Mouse (Mus musculus): ENCODE results near the gene D1Ertd622e. TPM values are rescaled to one million over a fixed set of nuclear protein-coding genes. Genes with fewer than 3 reads are reported as not detected.
A peak's percentile ranks its signal among the peaks of the same experiment; 100 is the strongest.

D1Ertd622e gene
- polyA plus RNA-seq, 1 experiment, result 13.7 TPM

DNA sequence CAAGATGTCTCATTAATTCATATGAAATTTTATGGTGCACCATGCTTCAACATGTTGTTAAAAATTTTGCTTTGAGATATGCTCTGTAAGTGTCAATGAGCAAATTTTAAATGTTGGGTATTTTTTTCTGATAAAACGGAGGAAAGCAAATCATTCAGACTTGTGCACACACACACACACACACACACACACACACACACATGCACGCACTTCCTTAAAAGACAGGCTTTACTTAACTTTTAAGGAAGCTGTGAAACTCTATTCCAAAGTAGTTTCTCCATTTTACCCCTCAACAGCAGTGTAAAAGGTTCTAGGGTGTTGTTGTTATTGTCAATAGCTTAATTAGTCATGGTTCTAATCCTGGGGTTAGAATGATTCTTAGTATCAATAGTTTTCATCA is 14.2 kb upstream of the D1Ertd622e start:
- H3K4me3 ChIP-seq (replicated peaks; ENCODE audit: extremely low read depth, low read depth, low read length), result no peak overlapping the region
- 50% methylated on average over 2 of the region's 2 CpGs for WGBS
- no peak for DNase-seq
- no peak for TF ChIP-seq CTCF (IDR thresholded peaks at IDR 0.05; ENCODE audit: insufficient read depth, low read length)
- TF ChIP-seq POLR2A (IDR thresholded peaks at IDR 0.05; ENCODE audit: borderline replicate concordance, extremely low read depth, low read depth, low read length), result no peak
- H3K4me1 ChIP-seq (ENCODE audit: control insufficient read depth, insufficient read depth, low read length), result peaks cover 3% of the 10 kb centered on the region; the same call in 1 of the 2 replicates

DNA sequence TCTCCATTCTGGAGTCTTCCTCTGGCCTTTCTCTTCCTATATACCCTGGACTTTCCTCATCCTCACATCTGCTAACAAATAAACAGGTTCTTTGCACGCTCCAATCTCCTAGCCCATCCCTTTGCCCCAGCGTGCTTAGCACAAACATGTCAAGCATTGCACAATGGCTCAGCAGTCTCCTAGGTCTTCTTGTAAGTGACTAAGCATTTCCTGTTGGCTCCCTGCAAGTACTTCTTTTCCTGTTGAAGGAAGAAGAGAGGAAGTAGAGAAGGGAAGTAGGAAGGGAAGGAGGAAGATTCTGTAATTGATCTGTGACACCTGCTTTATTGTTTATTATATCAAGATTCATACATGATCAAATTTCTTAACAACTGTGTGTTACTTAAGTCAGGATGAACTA is 11.0 kb upstream of the D1Ertd622e start:
- WGBS, result 13% methylated on average over 2 of the region's 2 CpGs
- no peak for DNase-seq
- TF ChIP-seq CTCF (IDR thresholded peaks at IDR 0.05; ENCODE audit: insufficient read depth, low read length) (no peak), POLR2A (IDR thresholded peaks at IDR 0.05; ENCODE audit: borderline replicate concordance, extremely low read depth, low read depth, low read length) (no peak)
- H3K4me1 ChIP-seq (ENCODE audit: control insufficient read depth, insufficient read depth, low read length), result peaks cover 3% of the 10 kb centered on the region; the same call in 1 of the 2 replicates
- H3K4me3 ChIP-seq (replicated peaks; ENCODE audit: extremely low read depth, low read depth, low read length), result no peak overlapping the region

DNA sequence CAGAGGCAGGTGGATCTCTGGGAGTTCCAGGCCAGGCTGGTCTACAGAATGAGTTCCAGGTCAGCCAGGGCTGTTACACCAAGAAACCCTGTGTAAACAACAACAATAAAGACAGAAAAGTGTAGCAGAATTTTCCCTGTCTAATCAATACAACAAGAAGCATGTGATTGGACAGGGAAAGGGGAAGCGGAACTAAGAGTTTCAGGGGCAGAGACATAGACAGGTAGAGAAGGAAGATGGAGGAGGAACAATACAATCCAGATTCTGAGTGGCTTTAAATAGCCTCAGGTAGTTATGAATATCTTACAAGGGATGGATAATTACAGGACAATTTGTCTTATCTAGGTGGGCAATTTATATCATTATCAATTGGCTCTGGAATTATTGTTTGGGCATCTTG is 5.4 kb upstream of the D1Ertd622e start:
- WGBS, result 92% methylated on average over 1 of the region's 1 CpGs
- TF ChIP-seq CTCF (IDR thresholded peaks at IDR 0.05; ENCODE audit: insufficient read depth, low read length), result no peak
- TF ChIP-seq POLR2A (IDR thresholded peaks at IDR 0.05; ENCODE audit: borderline replicate concordance, extremely low read depth, low read depth, low read length), result no peak
- DNase-seq, result no peak
- no peak overlapping the region for H3K4me3 ChIP-seq (replicated peaks; ENCODE audit: extremely low read depth, low read depth, low read length)
- peaks cover 2% of the 10 kb centered on the region; the same call in 1 of the 2 replicates for H3K4me1 ChIP-seq (ENCODE audit: control insufficient read depth, insufficient read depth, low read length)

DNA sequence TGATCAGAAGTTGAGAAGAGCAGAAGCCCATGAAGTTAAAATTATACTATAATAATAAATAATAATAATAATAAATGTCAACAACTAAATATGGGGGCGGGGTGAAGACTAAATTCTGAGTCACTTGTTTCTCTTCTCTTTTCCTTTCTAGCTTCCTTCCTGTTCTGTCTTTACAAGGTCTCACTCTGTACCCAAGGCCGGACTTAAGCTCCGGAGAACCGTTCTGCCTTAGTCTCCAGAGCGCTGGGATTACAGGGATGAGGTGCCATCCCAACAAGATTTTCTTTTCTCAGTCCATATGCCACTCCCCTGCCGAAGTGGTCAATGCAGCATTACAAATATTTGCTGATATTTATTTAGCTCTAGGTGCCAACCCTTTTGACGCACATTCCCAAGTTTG is 450 bp upstream of the D1Ertd622e start:
- DNase-seq, result no peak
- peaks cover 11% of the 10 kb centered on the region for H3K4me1 ChIP-seq (ENCODE audit: control insufficient read depth, insufficient read depth, low read length)
- TF ChIP-seq POLR2A (IDR thresholded peaks at IDR 0.05; ENCODE audit: borderline replicate concordance, extremely low read depth, low read depth, low read length) (no peak), CTCF (IDR thresholded peaks at IDR 0.05; ENCODE audit: insufficient read depth, low read length) (no peak)
- 8% methylated on average over 7 of the region's 7 CpGs for WGBS
- H3K4me3 ChIP-seq (replicated peaks; ENCODE audit: extremely low read depth, low read depth, low read length), result peak overlapping the region; percentile 97

DNA sequence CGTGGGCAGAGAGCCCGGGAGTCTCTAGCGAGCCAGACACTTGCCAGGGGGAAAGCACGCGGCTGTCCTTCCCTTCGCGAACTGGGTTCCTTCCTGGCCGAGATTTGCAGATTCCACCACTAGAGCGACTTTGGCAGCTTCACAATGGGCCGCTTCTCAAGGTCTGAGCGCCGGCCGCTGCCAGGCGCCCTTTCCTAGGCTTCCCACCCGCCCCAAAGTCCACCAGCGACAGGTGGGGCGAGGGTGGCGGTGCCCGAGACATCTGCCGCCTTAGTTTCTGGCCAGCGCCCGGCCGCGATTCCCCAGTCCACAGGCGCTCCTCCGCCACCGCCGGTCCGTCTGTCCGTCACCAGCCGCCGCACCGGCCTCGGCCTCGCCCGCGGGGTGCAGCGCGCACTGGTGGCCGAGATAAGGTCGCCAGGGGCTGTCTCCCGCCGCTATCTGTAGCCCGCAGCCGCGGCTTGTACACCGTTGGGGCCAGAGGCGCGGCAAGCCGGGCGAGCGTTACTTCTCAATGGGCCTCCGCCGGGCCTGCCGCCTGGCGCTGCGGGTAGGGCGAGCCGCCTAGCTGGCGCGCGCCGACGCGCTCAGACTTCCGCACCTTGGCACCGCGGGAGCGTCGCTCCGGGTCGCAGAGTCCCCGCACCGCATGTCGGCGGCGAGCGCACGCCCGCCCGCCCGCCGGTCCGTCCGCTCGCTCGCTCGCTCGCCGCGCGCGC is 1.0 kb downstream of the D1Ertd622e start:
- peaks cover 14% of the 10 kb centered on the region for H3K4me1 ChIP-seq (ENCODE audit: control insufficient read depth, insufficient read depth, low read length)
- H3K4me3 ChIP-seq (replicated peaks; ENCODE audit: extremely low read depth, low read depth, low read length), result peak overlapping the region; percentile 97
- peak; percentile 66 for DNase-seq
- TF ChIP-seq POLR2A (IDR thresholded peaks at IDR 0.05; ENCODE audit: borderline replicate concordance, extremely low read depth, low read depth, low read length) (no peak), CTCF (IDR thresholded peaks at IDR 0.05; ENCODE audit: insufficient read depth, low read length) (0 out of 2 replicates have a peak, but pooled peaks have one; percentile 18)
- under 1% methylated on average over 92 of the region's 93 CpGs for WGBS

DNA sequence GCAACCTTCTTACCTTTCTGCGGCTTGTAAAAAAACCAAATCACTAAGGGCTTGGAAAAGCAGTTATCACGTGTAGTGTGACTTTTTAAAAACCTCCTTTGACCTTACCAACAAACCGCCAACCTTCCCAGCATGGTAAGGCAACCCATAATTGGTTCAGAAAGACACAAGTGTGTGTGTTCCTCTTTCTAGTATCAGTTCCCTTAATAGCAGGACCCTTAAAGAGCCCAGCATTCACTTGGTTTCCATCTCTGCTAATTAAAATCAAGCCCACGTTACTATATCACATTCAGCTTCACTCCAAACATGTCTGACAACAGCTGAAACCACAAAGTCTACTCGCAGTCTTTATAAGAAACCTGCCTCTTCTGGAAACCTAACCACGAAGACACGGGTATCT is 2.5 kb downstream of the D1Ertd622e start:
- Histone ChIP-seq H3K4me1 (ENCODE audit: control insufficient read depth, insufficient read depth, low read length) (peaks cover 14% of the 10 kb centered on the region), H3K4me3 (replicated peaks; ENCODE audit: extremely low read depth, low read depth, low read length) (peak overlapping the region; percentile 5)
- DNase-seq, result no peak
- no peak for TF ChIP-seq POLR2A (IDR thresholded peaks at IDR 0.05; ENCODE audit: borderline replicate concordance, extremely low read depth, low read depth, low read length)
- 69% methylated on average over 7 of the region's 7 CpGs for WGBS

DNA sequence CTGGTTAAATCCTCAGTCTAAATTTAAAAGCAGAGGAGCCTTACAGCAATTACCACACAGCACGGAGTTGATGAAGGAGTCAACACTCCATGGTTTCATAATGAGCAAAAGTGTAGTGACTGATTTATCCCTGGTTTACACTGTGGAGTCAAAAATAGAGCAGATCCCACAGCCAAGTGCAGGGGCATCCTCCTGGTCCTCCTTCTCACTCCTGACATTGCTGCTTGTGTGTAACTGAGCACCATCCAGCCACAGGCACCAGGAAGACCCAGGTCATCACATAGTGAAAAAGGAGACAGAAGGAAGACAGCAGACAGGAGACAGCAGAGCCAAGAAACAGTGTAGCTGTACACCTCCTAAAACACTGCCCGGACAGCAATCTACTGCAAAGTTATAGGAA is 4.1 kb downstream of the D1Ertd622e start:
- peaks cover 14% of the 10 kb centered on the region for H3K4me1 ChIP-seq (ENCODE audit: control insufficient read depth, insufficient read depth, low read length)
- 56% methylated on average over 2 of the region's 2 CpGs for WGBS
- no peak overlapping the region for H3K4me3 ChIP-seq (replicated peaks; ENCODE audit: extremely low read depth, low read depth, low read length)
- TF ChIP-seq CTCF (IDR thresholded peaks at IDR 0.05; ENCODE audit: insufficient read depth, low read length) (no peak), POLR2A (IDR thresholded peaks at IDR 0.05; ENCODE audit: borderline replicate concordance, extremely low read depth, low read depth, low read length) (no peak)
- DNase-seq, result no peak

DNA sequence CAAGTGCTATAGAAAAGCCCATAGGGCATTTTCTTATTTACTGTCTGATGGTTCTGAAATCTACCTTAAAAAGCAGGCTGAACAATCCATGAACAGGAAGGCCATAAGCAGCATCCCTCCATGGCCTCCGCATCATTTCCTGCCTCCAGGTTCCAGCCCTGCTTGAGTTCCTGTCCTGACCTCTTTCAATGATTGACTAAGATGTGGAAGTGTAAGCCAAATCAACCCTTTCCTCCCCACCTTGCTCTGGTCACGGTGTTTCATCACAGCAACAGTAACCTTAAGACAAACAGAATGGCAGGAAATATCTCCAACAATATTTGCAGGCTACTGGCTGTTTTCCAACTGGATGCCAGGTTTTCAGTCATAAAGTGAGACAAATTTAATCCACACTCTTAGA is 4.7 kb downstream of the D1Ertd622e start:
- no peak for DNase-seq
- no peak for TF ChIP-seq POLR2A (IDR thresholded peaks at IDR 0.05; ENCODE audit: borderline replicate concordance, extremely low read depth, low read depth, low read length)
- TF ChIP-seq CTCF (IDR thresholded peaks at IDR 0.05; ENCODE audit: insufficient read depth, low read length), result no peak
- WGBS, result 27% methylated on average over 2 of the region's 2 CpGs
- no peak overlapping the region for H3K4me3 ChIP-seq (replicated peaks; ENCODE audit: extremely low read depth, low read depth, low read length)
- H3K4me1 ChIP-seq (ENCODE audit: control insufficient read depth, insufficient read depth, low read length), result peaks cover 12% of the 10 kb centered on the region

DNA sequence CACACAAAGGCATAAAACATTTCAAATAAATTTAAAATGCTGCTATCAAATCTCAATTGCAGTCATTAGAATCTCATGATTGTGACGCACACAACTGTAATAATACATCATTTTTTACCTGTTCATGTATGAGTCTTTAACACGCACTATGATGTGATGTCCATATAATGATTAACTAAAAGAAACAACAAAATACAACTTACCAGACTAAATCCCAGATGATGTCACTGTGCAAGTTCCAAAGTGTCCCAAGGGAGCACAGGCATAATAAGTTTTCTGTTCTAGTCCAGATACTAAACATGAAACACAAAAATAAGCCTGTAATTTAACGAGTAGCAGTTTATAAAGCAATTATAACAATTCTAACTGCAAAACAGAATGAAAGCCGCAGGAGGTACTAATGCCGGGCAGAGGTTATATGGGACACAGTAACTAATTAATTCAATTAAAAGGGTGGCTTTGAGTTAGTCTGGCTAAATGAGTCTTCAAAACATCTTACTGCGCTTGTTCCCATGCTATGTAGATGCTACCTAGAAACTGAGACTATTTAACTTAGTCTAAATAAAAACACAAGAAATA is 7.4 kb downstream of the D1Ertd622e start:
- peaks cover 14% of the 10 kb centered on the region for H3K4me1 ChIP-seq (ENCODE audit: control insufficient read depth, insufficient read depth, low read length)
- WGBS, result 90% methylated on average over 6 of the region's 6 CpGs
- H3K4me3 ChIP-seq (replicated peaks; ENCODE audit: extremely low read depth, low read depth, low read length), result no peak overlapping the region
- TF ChIP-seq POLR2A (IDR thresholded peaks at IDR 0.05; ENCODE audit: borderline replicate concordance, extremely low read depth, low read depth, low read length), result no peak
- no peak for TF ChIP-seq CTCF (IDR thresholded peaks at IDR 0.05; ENCODE audit: insufficient read depth, low read length)
- no peak for DNase-seq

DNA sequence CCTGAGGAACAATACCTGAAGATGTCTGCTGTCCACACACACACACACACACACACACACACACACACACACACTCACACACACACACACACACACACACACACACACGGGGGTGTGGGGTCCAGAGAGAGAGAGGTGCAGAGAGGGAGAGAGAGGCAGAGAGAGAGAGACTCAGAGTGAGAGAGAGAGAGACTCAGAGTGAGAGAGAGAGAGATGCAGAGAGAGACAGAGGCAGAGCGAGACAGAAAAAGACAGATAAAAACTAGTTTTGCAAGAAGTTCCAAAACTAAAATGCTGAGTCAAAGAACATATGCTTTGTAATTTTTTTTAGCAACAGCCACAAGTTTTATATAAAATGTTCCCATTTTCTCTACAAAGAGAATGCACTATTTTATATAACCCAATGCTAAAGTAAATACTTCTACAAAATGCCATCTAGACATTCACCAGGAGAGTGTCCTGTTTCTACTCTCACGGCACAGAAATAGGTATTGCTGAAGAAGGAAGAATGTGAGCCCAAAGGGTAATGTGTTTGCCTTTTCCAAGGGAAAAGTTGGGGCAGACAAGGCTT is 11.2 kb downstream of the D1Ertd622e start:
- no peak overlapping the region for H3K4me3 ChIP-seq (replicated peaks; ENCODE audit: extremely low read depth, low read depth, low read length)
- peaks cover 3% of the 10 kb centered on the region for H3K4me1 ChIP-seq (ENCODE audit: control insufficient read depth, insufficient read depth, low read length)
- 77% methylated on average over 3 of the region's 3 CpGs for WGBS
- TF ChIP-seq CTCF (IDR thresholded peaks at IDR 0.05; ENCODE audit: insufficient read depth, low read length) (no peak), POLR2A (IDR thresholded peaks at IDR 0.05; ENCODE audit: borderline replicate concordance, extremely low read depth, low read depth, low read length) (no peak)
- DNase-seq, result no peak

Measured in lung, adult 2 months (tissue).